Mouse (Mus musculus) lung, adult 2 months (tissue): ENCODE data around the gene Rbsn.

ENCODE experiments used
- CTCF ChIP-seq: fragments of 200-500 bp; IDR thresholded peaks from 2 replicates; pipeline ENCODE4 v1.5.1; 2011; ENCODE audit warnings: mild to moderate bottlenecking, low read length, control low read depth; ENCODE audit not compliant: insufficient read depth
- POLR2A ChIP-seq: fragments of 200-500 bp; IDR thresholded peaks from 2 replicates; pipeline ENCODE4 v1.6.1; 2011; ENCODE audit warnings: low read depth, mild to moderate bottlenecking, control low read depth, low read length, borderline replicate concordance; ENCODE audit errors: extremely low read depth

- TF ChIP-seq CTCF: no peak
- TF ChIP-seq POLR2A: no peak
These were observed 511 bp downstream of the Rbsn start for GRCm38 (mm10) chr6:92214055-92214772.
